Mouse (Mus musculus) heart, embryonic 11.5 days (tissue): ENCODE results near the gene Mat2b. TPM values are rescaled to one million over a fixed set of nuclear protein-coding genes. Genes with fewer than 3 reads are reported as not detected.

Experiments
- ATAC-seq: fragments of 200-750 bp; cut with Nextera tagmentation; replicated peaks from 2 replicates; pipeline ENCODE4 v1.8.0; 2017; ENCODE audit warnings: moderate library complexity; ENCODE audit not compliant: insufficient number of reproducible peaks, low FRiP score, low TSS enrichment
- H3K27ac ChIP-seq: fragments of 300-500 bp; sonication (generic); 2 replicates; pipeline ENCODE4 v1.5.1; 2014; ENCODE audit warnings: mild to moderate bottlenecking, low read depth, low read length
- H3K27me3 ChIP-seq: fragments of 300-500 bp; sonication (generic); 2 replicates; pipeline ENCODE4 v1.6.1; 2014; ENCODE audit warnings: mild to moderate bottlenecking, low read length, mixed read lengths; ENCODE audit not compliant: control insufficient read depth, insufficient read depth
- H3K36me3 ChIP-seq: fragments of 300-500 bp; sonication (generic); 2 replicates; pipeline ENCODE4 v1.6.1; 2014; ENCODE audit warnings: mild to moderate bottlenecking, low read length, moderate library complexity, mixed read lengths; ENCODE audit not compliant: control insufficient read depth, insufficient read depth
- H3K4me1 ChIP-seq: fragments of 300-500 bp; sonication (generic); 2 replicates; pipeline ENCODE4 v1.6.1; 2014; ENCODE audit warnings: low read length; ENCODE audit not compliant: control insufficient read depth, insufficient read depth
- H3K4me2 ChIP-seq: fragments of 300-500 bp; sonication (generic); 2 replicates; pipeline ENCODE4 v1.6.1; 2014; ENCODE audit warnings: mild to moderate bottlenecking, moderate library complexity
- H3K4me3 ChIP-seq: fragments of 300-500 bp; sonication (generic); 2 replicates; pipeline ENCODE4 v1.5.1; 2014; ENCODE audit warnings: low read depth, low read length
- H3K9ac ChIP-seq: fragments of 300-500 bp; sonication (generic); 2 replicates; pipeline ENCODE4 v1.6.1; 2014; ENCODE audit warnings: mild to moderate bottlenecking, low read depth, low read length, moderate library complexity
- H3K9me3 ChIP-seq: fragments of 300-500 bp; sonication (generic); replicated peaks from 2 replicates; pipeline ENCODE4 v1.6.1; 2016; ENCODE audit warnings: low read length; ENCODE audit not compliant: control insufficient read depth
- WGBS: fragments of 180-500 bp; shearing (Covaris S2); extraction: QIAGEN DNeasy Blood & Tissue Kit; methylation state at CpG from one replicate; pipeline ENCODE4 v1.1.7; 2014; ENCODE audit not compliant: insufficient replicate concordance; 5-methylcytosine and 5-hydroxymethylcytosine counted together
- polyA plus RNA-seq: library from polyadenylated mRNA; unstranded; fragments of >200 nt; fragmentation: Nextera tagmentation; extraction: Ambion mirVana; gene quantifications from 2 replicates; pipeline ENCODE4 v1.2.1, GENCODE M21; 2014

The Mat2b gene
- polyA plus RNA-seq, result 105 and 125 TPM in 2 replicates

- ATAC-seq, result no peak
- Histone ChIP-seq H3K4me1 (peaks cover 15% of the 10 kb centered on the region), H3K36me3 (peaks cover 3% of the 10 kb centered on the region; the same call in 1 of the 2 replicates), H3K27me3 (no peaks in the 10 kb centered on the region), H3K9me3 (no peaks in the 10 kb centered on the region), H3K4me3 (peak within 1 kb of the TSS; percentile 89), H3K9ac (peak within 1 kb of the TSS; percentile 92), H3K4me2 (peak within 1 kb of the TSS; percentile 77), H3K27ac (peak within 1 kb of the TSS; percentile 93)
- 86% methylated on average over 9 of the region's 9 CpGs for WGBS
Measured at GRCm38 (mm10) chr11:40695103-40695502, at the start of gene Mat2b. TSS of gene Mat2b (minus strand) at chr11:40695203.

- no peaks in the 10 kb centered on the region for H3K4me1 ChIP-seq
- no peaks in the 10 kb centered on the region for H3K9me3 ChIP-seq
- WGBS, result 81% methylated on average over 3 of the region's 3 CpGs
- H3K27ac ChIP-seq, result no peak overlapping the region
- H3K36me3 ChIP-seq, result 0 out of 2 replicates have a peak, but pooled peaks cover 5% of the 10 kb centered on the region
- H3K9ac ChIP-seq, result no peak overlapping the region
- H3K4me3 ChIP-seq, result no peak overlapping the region
- ATAC-seq, result no peak
- H3K27me3 ChIP-seq, result no peaks in the 10 kb centered on the region
- H3K4me2 ChIP-seq, result no peak overlapping the region
Measured at GRCm38 (mm10) chr11:40744348-40744747, 49.3 kb upstream of the Mat2b start.

GRCm38 (mm10) chr11:40741605-40742262 is 46.7 kb upstream of the Mat2b start:
- no peak overlapping the region for H3K27ac ChIP-seq

GRCm38 (mm10) chr11:40737369-40737768 is 42.4 kb upstream of the Mat2b start:
- WGBS, result 91% methylated on average over 3 of the region's 3 CpGs
- Histone ChIP-seq H3K9me3 (no peaks in the 10 kb centered on the region), H3K27me3 (no peaks in the 10 kb centered on the region), H3K4me2 (no peak overlapping the region), H3K9ac (no peak overlapping the region), H3K4me3 (no peak overlapping the region), H3K27ac (no peak overlapping the region), H3K4me1 (peaks cover 4% of the 10 kb centered on the region), H3K36me3 (peaks cover 16% of the 10 kb centered on the region)
- ATAC-seq, result no peak

More at GRCm38 (mm10) chr11:40741605-40742262, 46.7 kb upstream of the Mat2b start:
- Histone ChIP-seq H3K27me3 (no peaks in the 10 kb centered on the region), H3K36me3 (peaks cover 14% of the 10 kb centered on the region), H3K9ac (no peak overlapping the region), H3K4me1 (no peaks in the 10 kb centered on the region), H3K4me3 (no peak overlapping the region), H3K4me2 (no peak overlapping the region), H3K9me3 (no peaks in the 10 kb centered on the region)
- ATAC-seq, result no peak
- WGBS, result 89% methylated on average over 12 of the region's 12 CpGs

GRCm38 (mm10) chr11:40734251-40734752 is 39.3 kb upstream of the Mat2b start:
- Histone ChIP-seq H3K9me3 (no peaks in the 10 kb centered on the region), H3K4me3 (peak overlapping the region; percentile 91), H3K36me3 (peaks cover 10% of the 10 kb centered on the region), H3K27me3 (no peaks in the 10 kb centered on the region), H3K9ac (peak overlapping the region; percentile 97), H3K4me1 (peaks cover 11% of the 10 kb centered on the region), H3K27ac (peak overlapping the region; percentile 80), H3K4me2 (peak overlapping the region; percentile 85)
- ATAC-seq, result no peak
- WGBS, result 5% methylated on average over 11 of the region's 11 CpGs

GRCm38 (mm10) chr11:40733339-40734174 is 38.6 kb upstream of the Mat2b start, which contains the start of the genes Hmmr and Nudcd2:
TSS of gene Hmmr (minus strand) at chr11:40733422.
TSS of gene Nudcd2 (plus strand) at chr11:40733667.
- peak; percentile 99 for ATAC-seq
- WGBS, result under 1% methylated on average over 52 of the region's 52 CpGs

GRCm38 (mm10) chr11:40732997-40733338 is 38.0 kb upstream of the Mat2b start:
- Histone ChIP-seq H3K36me3 (peaks cover 12% of the 10 kb centered on the region), H3K4me2 (peak overlapping the region; percentile 72), H3K27me3 (no peaks in the 10 kb centered on the region), H3K4me1 (peaks cover 11% of the 10 kb centered on the region), H3K4me3 (peak overlapping the region; percentile 91), H3K9me3 (no peaks in the 10 kb centered on the region), H3K27ac (peak overlapping the region; percentile 22), H3K9ac (peak overlapping the region; percentile 66)
- WGBS, result under 1% methylated on average over 14 of the region's 14 CpGs
- peak; percentile 56 for ATAC-seq

More at GRCm38 (mm10) chr11:40733339-40734174, 38.6 kb upstream of the Mat2b start, which contains the start of the genes Hmmr and Nudcd2:
- Histone ChIP-seq H3K9ac (peak within 1 kb of the TSS; percentile 97), H3K27me3 (no peaks in the 10 kb centered on the region), H3K9me3 (no peaks in the 10 kb centered on the region), H3K4me1 (peaks cover 11% of the 10 kb centered on the region), H3K4me2 (peak within 1 kb of the TSS; percentile 85), H3K36me3 (peaks cover 12% of the 10 kb centered on the region), H3K4me3 (peak within 1 kb of the TSS; percentile 91), H3K27ac (peak within 1 kb of the TSS; percentile 80)

GRCm38 (mm10) chr11:40718324-40718723 is 23.3 kb upstream of the Mat2b start:
- ATAC-seq, result no peak
- H3K36me3 ChIP-seq, result peaks cover 33% of the 10 kb centered on the region
- H3K4me2 ChIP-seq, result no peak overlapping the region

More at GRCm38 (mm10) chr11:40718324-40718723, 23.3 kb upstream of the Mat2b start:
- Histone ChIP-seq H3K4me1 (no peaks in the 10 kb centered on the region), H3K27me3 (no peaks in the 10 kb centered on the region), H3K4me3 (no peak overlapping the region), H3K27ac (no peak overlapping the region), H3K9me3 (no peaks in the 10 kb centered on the region), H3K9ac (no peak overlapping the region)
